Mouse (Mus musculus) adrenal gland, adult 8-10 months (tissue): ENCODE measurements around the gene Sptan1. TPM values are rescaled to one million over a fixed set of nuclear protein-coding genes. Genes with fewer than 3 reads are reported as not detected.
A peak's percentile ranks its signal among the peaks of the same experiment; 100 is the strongest.
"Not testable (repeated sequence)": the region's sequence is repeated elsewhere in the genome, so short reads cannot be mapped to it uniquely, and the experiment has no call there.

Experiments
- DNase-seq: peaks from one replicate; pipeline ENCODE4 v3.0.0; 2022
- total RNA-seq, 4 experiments: library from RNA; stranded (reverse); gene quantifications; 2 replicates each; pipeline ENCODE4 v1.2.4; 2022

Gene Sptan1
- total RNA-seq, 4 experiments from 2014 or later: 163 to 298 (median 244) TPM

DNA sequence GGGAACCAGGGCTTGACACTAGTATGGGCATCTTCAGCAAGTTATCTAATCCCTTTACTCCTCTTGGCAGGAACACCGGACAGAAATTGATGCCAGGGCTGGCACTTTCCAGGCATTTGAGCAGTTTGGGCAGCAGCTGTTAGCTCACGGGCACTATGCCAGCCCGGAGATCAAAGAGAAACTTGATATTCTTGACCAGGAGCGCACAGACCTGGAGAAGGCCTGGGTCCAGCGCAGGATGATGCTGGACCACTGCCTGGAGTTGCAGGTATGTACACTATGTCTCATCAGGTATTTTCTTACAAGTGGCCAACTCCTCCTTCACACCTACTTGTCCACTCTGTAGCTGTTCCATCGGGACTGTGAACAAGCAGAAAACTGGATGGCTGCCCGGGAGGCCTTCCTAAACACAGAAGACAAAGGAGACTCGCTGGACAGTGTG, 45.5 kb downstream of the Sptan1 start:
- DNase-seq: peak; percentile 53

DNA sequence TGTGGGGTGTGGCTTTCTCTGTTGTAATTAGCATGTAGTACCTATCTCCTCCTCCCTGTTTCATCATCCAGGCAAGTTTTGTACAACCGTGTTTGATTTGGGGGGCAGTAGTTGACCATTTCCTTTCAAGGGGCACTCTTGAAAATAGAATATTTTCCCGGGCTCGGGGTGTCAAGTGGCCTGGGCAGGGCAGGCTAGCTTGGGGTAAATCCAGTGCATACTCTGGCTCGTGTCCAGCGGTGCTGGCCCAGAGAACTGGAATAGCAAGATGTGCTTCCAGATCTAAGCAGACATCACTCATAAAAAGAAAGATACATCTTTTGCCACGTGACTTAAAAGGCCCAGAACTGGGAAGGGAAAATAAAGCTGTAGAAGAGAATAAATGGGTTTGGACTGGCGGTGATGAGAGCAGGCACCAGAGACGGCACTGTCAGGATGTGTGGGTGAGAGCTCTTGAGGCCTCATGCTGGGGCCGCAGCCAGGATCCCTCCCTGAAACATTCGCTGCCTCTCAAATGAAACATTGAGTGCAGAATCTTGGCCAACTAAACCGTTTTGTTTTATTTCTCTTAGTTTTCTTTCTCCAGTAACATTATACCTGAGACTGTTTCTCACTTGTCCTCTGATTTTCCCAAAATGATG, 49.1 kb downstream of the Sptan1 start:
- DNase-seq: no peak

DNA sequence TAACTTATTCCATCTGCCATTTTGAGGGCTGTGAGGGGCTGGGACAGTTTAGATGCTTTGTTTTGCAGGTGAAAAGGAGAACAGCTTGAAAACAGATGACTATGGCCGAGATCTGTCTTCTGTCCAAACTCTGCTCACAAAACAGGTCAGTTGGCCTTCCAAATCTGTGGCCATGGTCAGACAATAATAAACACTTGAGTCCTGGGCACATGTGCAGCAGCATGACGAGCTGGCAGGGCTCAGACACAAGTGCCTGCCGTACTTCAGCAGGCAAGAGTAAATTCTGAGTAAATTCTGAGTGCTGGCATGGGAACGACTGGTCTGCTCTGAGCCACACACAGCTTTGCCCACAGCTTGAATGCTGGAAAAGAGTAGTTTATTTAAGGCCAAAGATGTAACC, 60.1 kb downstream of the Sptan1 start:
- no peak for DNase-seq

DNA sequence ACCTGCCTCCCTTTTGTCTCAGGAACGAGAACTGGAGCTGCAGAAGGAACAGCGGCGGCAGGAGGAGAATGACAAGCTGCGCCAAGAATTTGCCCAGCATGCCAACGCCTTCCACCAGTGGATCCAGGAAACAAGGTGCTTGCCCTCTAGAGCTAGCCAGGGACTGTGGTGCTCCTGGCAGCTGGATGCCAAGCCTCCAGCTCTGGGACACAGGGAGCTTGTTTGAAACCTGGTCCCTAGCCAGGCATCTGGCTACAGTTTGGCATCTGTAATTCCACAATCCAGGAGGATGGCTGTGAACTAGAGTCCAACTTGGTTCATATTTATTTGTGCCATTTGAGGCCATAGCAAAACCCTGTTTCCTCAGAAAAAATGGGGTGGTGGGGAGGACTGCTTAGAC, 61.6 kb downstream of the Sptan1 start:
- DNase-seq: no peak

DNA sequence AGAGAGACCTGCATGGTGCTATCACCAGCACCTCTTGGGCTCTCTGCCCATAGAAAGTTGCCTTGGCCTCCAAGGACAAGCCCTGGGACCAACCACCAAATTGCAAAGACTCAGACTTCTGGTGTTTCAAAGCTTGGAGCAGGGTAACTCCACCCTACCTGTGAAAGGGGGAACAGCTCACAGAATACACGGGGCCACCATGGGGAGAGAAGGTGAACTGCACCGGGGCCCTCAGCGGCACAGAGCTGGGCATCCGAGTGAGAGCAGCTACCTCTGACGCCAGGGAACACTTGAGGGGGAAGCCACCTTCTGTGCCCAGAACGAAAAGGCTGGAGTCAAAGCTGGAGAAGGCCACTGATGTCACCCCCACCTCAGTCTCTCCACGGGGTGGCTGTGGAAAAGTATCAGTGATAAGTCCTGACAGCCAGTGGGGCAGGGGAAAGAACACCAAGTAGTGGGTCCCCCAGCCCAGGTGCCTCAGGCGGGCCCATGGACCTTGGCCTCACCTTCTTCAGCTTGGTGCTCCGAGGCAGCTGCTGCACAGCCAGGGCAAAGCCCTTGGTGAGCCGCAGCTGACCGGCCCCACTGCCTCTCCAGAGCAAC, 67.0 kb downstream of the Sptan1 start:
- no peak for DNase-seq

DNA sequence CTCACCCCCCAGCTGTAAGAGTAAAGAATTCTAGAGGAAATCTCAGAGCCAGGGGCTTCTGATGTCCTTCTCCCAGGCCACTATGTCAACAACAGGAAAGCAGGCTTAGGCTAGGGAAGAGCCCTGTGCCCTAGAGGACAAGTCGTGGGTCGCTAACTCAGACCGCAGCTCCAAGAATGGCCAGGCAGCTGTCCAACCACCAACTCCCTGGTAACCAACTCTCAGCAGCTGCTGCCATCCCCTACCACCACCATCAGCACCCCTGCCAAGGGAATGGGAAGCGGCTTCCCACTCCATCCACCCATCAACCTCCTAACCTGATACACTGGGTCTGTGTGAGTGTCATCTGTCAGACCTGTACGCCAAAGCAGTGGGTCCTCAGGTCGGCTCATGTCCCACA, 67.6 kb downstream of the Sptan1 start:
- no peak for DNase-seq

DNA sequence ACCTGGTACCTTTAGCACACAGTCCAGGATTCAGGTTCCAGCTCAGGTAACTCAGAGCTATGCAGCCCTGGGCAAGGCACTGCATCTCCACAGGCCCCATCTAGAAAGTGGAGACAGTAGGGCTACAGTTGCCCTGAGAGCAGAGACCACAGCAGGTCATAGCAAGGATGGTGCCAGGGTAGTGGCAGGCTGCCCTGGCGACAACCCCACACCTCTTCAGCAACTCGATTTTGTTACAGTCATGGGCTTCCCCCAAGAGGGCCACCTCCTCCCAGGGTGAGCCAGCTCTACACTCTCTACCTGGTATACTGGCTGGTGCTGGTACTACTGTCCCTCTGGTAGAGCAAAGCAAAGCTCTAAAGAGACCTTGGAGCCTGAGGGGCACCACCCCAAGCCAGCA, 72.4 kb downstream of the Sptan1 start:
- DNase-seq: no peak

DNA sequence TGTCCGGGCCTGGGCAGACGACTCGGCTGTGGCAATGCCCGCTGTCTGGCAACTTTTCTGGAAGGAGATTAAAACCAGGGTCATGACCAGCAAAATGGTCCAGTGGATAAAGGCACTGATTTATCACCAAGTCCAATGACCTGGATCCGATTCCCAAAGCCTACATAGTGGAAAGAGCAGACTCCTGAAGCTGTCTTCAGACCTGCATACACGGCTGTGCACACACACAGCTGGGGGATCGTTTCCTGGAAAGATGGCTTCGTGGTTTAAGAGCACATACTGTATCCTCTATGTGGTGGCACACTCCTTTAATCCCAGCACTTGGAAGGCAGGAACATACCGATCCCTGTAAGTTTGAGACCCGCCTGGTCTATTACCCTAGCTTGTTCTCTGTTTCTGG, 73.0 kb downstream of the Sptan1 start:
- no peak for DNase-seq

DNA sequence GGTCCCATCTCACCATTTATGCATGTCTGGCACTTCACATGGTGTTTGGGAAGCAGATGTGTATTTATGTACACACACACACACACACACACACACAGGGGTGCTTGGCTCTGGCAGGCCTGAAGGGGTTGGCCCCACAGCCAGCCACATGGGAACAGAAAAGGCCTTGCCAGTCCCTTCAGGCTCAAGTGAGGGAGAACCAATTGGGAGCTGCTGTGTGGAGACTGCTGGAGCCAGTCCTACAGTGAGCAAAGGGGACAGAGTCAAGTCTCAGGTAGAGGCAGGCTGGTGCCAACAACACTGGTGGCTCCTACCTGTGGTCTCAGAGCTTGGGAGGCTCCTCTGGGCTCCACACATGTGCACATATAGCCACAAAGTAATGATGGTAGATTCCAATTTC, 74.3 kb downstream of the Sptan1 start:
- DNase-seq: no peak

DNA sequence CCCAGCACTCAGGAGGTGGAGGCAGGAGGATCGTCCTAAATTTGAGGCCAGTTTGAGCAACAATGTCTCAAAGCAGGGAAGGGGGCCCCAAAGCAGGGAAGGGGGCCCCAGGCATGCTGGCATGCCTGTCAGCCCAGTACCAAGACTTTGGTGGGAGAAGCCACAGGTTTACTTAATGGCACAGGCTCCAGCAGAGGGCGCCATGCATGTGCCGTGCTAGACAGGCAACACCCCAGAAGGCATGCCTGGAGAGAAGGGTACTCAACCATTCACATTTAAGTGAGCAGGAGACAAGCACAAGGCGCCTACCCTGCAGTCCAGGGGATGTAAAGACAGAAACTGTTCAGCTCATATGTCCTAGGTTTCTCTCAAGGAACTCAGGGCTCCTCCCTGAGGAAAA, 77.1 kb downstream of the Sptan1 start:
- DNase-seq: peak; percentile 57

DNA sequence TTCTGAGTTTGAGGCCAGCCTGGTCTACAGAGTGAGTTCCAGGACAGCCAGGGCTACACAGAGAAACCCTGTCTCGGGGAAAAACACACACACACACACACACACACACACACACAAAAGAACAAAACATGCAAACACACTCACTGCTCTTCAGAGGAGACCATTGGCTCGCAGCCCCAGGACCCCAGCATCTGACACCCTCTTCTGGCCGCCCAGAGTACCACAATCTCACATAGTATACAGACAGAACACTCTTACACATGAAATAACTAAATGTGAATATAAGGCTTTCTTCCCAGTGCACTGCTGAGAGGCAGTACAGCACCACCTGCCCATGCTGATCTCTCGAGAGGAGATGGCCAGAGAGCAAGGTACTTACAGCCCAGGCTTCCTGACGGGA, 79.2 kb downstream of the Sptan1 start:
- no peak for DNase-seq

DNA sequence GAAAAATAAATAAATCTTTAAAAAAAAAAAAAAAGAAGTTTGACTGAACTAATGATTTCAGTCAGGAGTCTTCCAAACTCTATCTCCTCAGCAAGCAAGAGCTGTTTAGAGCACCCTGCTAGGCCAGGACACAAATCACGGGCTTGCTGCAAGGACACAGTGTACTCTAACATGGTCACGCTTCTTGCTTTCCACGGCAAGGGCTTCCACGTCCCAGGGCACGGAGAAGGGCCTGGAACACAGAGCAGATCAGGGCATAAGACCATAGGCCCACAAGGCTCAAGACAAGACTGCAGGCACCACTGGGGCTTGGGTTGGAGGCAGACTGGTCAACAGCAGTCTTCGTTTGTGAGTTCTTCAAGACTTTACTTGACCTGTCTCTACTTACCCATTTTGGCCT, 81.8 kb downstream of the Sptan1 start:
- DNase-seq: no peak

DNA sequence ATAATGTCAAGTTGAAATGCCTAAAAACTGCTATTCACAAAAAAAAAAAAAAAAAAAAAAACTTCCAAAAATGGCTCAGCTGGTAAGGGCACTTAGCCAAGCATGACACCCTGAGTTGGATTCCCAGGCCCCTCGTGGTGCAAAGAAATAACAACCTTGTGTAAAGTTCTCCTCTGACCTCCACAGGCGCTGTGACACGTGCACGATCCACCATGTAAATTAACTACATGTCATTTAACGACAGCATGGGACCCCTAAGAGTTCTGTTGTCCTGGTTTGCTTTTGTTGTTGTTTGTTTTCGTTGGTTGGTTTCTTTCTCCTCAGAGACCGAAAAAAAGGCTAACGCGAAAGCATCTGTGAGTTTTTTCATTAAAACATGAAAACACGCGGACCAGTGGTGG, 82.7 kb downstream of the Sptan1 start:
- DNase-seq: no peak

DNA sequence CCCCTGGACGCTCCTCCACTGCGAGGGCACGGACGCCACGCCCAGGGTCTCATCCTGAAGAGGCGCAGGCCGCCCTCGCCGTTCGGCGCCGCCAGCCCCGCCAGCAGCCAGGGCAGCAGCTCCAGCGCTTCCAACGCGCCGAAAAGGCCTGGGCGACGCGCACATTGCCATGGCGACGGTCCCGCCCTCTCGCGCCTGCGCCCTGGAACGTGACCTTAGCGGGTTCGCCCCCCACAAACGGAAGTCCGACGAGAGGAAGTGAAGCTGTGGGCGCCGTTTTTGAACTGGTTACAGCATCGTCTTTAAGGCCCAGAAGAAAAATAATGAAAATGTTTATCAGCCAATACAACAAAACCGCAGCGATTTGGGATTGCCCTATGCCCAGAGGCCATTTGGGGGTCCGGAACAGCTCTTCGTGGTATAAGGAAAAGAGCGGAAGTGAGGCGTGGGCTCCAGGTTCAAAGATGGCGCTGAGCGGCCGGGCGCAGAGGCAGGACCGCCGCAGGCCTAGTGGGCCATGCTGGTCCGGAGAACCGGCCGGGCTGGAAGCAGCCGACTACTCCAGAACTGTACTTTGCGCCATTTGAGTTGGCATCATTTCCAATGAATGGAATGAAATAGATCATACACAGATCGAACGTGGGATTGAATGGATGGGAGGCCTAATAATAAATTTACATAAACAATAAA, 83.5 kb downstream of the Sptan1 start, which contains the start of gene Wdr34:
Gene Wdr34, minus strand, starts transcription at position 183 of the 690 bp plus-strand sequence.
- peak; percentile 96 for DNase-seq

DNA sequence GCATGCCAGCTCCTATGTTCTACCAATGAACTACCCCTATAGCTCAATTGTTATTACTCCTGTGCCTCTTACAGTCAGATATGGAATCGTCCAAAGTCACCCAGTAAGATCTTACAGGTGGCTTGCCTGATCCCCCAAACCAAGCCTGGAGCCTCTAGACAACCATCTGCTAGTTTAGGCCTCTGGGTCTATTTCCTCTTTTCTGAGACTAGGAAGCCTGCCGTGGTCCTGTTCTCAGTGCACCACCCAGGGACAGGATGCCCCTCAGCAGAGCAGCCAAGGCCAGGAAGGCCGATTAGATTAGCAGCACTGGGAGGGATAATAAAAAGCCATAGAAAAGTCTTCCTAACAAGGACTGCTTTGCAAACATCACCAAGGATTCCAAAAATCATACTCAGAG, 84.5 kb downstream of the Sptan1 start:
- DNase-seq: no peak

DNA sequence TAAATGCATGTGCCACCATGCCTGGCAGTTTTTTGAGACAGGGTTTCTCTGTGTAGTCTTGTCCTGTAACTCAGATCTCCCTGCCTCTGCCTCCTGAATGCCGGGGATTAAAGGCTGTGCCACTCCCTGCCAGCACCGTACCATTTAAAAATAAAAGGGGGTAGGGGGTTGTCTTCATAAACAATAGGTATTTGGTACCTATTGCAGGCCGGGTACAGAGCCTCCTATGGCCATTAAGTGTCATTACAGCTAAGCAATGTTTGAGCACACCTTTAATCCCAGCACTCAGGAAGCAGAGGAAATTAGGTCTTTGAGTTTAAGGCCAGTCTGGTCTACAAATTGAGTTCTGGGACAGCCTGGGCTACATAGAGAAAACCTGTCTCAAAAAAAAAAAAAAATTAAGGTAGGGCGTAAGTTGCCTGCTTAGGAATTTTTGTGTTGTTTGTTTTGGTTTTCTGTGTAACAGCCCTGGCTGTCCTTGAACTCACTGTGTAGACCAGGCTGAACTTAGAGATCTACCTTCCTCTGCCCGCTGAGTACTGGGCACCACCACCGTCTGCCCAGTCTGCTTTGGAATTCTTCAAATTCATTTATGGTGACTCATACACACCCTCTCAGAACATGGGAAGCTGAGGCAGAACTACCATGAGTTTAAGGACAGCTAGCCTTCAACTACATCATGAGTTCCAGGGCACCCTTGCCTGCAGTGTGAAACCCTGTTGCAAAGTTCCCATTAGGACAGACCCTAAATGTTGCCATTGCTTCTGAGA, 86.8 kb downstream of the Sptan1 start:
- no peak for DNase-seq

DNA sequence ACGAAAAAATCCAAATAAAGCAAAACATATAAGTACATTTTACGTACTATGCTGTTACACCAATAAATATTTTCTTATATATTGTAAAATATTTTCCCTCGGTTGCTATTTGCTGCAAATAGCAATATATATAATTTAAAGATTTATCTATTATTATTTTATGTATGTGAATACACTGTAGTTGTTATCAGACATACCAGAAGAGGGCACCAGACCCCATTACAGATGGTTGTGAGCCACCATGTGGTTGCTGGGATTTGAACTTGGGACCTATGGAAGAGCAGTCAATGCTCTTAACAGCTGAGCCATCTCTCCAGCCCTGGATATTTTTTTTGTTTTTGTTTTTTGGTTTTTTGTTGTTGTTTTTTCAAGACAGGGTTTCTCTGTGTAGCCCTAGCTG, 90.0 kb downstream of the Sptan1 start:
- DNase-seq: not testable (repeated sequence)

DNA sequence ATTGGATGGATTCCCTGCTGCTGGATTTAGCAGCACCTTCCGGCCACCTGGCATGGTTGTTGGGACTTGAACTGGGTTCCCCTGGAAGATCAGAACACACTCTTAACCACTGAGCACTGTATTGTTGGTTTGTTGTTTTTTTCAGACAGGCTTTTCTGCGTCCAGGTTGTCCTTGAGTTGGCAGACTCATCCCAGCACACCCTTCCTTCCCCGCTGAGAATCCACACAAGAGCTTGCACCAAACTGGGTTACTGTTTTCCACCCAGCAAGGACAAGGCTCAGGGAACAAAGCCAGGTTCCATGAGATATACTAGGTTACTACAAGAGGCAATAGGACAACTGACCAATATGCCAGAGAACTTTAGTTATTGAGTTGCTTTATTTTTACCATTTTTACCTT, 91.4 kb downstream of the Sptan1 start:
- DNase-seq: peak; percentile 51

DNA sequence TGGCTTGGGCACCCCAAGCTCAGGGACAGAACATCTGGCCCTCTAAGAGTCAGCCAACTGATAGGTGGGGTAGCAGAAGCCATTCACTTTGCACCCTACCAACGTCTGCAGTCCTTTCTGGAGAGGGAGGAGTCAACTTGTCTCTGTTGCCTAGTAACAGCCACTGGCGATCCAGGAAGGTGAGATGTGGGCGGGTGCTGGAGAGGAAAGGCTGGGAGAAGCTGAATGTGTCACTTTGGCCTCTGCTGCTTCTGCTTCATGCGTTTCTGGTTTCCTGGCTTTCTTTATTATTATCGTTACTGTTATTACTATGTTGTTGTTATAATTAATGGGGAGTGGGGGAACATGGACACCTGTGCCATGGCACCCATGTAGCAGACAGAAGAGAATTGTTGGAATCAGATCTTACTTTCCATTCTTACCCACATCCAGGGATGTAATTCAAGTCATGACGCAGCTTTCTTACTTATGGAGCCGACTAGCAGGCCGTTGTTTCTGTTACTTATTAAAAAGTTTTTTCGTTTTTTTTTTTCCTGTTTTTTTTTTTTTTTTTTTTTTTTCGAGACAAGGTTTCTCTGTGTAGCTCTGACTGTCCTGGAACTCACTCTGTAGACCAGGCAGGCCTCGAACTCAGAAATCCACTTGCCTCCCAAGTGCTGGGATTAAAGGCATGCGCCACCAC, 92.0 kb downstream of the Sptan1 start, which contains the start of gene Set:
Gene Set, plus strand, starts transcription at position 156 of the 682 bp plus-strand sequence.
- DNase-seq: peak; percentile 66

DNA sequence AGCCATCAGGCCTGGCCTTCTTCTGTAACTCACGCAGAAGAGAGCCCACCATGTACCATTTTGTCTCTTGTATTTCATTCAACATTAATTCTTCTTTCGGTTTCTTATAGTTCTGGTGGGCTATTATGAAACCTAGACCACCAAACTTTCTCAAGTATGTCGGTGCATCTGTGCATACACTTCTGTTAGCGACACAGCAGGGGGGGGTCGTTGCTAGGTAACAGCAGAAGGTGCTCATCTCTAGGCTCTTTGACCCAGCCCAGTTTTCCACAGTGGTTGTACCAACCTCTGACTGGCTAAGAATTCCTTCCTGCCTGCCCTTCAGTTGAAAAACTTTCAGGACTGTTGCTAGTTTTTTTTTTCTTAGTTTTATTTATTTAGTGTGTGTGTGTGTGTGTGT, 93.1 kb downstream of the Sptan1 start:
- DNase-seq: no peak

DNA sequence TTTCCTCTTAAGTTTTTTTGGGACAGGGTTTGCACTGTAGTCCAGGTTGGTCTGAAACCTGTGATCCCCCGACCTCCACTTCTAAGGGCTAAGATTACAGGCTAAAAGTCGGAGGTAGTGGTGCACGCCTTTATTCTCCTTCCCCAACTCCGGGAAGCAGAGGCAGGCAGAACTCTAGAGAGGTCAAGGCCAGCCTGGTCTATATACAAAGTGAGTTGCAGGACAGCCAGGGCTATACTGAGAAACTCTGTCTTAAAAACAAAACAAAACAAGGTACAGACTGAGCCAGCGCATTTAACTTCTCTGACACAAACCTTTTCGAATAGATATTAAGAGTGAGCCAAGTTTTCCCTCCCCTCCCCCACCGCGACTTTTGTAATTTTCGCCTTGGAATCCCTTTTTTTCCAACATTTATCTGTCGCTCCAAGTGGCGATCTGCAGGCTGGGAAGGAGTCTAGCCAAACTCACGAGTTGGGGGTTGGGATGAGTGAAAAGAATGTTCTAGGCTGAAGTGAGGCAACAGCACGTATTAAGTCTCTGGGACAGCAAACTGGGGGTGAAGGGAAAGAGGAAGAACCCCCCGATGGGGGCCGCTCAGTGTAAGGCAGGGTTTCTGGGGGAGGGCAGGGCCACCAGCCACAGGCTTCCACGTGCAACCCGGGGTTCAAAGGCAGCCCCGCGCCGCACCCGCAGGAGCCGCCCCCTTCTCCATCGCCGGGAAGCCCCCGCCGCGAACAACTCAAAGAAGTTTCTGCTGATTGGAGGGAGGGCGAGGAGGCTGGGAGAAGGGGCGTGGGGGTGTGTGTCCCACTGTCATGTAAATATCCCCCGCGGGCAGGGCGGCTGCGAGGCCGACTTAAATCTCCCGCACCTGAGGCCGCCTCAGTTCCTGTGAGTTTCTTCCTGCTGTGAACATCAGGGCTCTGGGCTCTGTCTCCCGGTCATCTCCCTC, 96.1 kb downstream of the Sptan1 start:
- DNase-seq: peak; percentile 48
